Mouse (Mus musculus) kidney, adult 10 weeks (tissue): ENCODE data around the gene Afmid. TPM values are rescaled to one million over a fixed set of nuclear protein-coding genes. Genes with fewer than 3 reads are reported as not detected.

ENCODE experiments used
- polyA plus RNA-seq: library from polyadenylated mRNA; stranded (reverse); fragments of 350-450 nt; fragmentation: Illumina TruSeq; extraction: RNeasy Lipid Tissue Mini Kit (QIAGEN cat#74804); gene quantifications from one replicate; pipeline ENCODE4 v1.2.3, GENCODE M21; 2014; ENCODE audit warnings: low read depth, low replicate concordance

Gene Afmid
- polyA plus RNA-seq = 7.1 TPM

DNA sequence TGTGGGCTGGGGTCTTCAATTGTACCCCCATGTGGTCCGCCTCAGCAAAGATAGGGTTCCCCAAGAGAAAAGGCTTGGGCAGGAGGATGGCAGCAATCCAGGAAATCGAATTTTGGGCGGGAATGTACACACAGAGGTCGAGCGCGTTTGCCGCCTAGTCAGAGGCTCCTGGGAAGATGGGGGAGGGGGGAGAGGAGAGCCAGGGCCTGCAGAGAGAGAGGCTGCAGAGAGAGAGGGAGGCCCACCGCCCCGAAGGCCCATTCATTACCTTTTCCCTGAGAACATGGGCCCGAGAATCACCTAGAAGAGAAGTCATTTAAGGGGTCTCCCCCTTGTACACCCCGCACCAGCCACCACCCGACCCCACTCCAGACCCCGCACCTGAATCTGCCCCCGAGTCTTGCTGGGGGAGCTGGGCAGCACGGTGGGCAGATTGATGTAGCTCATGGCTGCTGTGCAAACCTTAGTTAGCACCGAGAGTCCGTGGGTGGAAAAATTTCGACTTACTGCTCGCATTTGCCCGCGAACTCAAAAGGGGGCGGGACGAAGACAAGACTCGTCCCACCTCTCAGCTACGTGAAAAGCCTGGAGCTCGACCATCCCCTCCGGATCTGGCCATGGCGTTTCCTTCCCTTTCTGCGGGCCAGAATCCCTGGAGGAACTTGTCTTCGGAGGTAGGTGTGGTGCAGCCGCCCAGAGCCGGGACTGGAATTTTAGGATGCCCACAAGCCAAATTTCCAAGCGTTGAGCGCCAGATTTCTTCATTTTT is at the start of gene Afmid, which contains the start of gene Tk1:
Gene Afmid (plus strand): TSS at position 592 of the 769 bp plus-strand sequence.
Gene Tk1 (minus strand): TSS at position 760 of the 769 bp plus-strand sequence.

DNA sequence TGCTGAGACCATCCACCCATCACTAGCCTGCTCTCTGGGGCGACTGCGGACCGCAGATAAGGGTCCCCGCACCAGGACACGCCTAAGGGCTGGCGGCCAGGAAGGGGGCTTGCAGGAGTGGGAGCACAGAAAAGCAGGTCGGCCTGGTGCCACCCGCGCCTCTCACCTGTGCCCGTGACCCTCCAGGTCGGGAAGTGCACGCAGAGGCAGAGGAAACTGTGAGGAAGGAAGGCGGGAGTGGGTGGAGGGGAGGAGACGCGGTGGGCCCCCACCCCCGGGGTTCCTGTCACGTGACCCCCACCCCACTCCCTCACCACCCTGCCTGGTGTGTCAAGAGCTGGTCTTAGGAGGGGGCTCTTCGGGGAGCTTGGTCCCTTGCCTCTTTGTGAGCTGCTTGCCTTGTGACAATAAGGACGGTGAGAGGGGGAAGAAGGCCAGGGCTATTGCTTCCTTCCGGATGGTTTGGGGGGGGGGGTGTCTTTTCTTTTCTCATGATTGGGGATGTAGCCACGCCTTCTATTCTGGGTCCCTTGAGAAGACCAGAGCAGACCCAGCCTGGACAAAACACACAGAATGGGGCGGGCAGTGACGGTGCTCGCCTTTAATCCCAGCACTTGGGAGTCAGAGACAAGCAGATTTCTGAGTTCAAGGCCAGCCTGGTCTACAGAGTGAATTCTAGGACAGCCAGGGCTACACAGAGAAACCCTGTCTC is 43.6 kb upstream of the Afmid start, which contains the start of the genes Tmc8 and Tmc6:
Gene Tmc8 (plus strand): TSS at position 84 of the 712 bp plus-strand sequence.
Gene Tmc6 (minus strand): TSS at position 206 of the 712 bp plus-strand sequence.

DNA sequence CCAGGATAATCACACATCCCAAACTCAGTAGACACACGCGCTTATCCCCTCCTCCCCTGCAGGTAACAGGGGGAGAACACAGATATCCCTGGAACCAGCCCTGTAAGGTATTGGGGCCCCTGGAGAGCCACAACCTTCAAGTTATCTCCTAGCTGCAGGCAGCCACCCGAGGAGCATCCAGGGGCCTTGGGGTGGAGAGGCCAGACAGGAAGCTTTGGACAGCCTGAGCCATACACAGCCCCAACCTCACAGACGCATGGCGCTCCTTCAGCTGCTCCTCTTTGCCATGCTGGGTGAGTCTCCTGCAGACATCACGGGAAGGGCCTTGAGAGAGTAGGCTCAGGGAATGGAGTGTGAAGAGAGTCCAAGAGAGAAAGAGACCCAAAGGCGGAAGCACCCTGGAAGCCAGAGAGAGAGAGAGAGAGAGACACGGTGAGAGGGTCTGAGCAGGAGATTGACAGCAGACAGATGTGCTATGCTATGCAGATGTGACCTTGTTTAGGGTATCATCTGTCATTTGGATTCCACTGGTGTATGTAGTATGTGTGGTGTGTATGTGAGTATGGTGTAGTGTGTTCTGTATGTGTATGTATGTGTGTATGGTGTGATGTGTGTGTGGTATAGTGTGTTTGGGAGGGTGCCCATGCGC is 28.1 kb upstream of the Afmid start, which contains the start of gene 6030468B19Rik:
Gene 6030468B19Rik (plus strand): TSS at position 150 of the 649 bp plus-strand sequence.

GRCm38 (mm10) chr11:117809407-117810311 is 16.1 kb upstream of the Afmid start, which contains the start of the genes Gm20708 and Syngr2:
Gm20708 (plus strand) TSS chr11:117809668.
Syngr2 (plus strand) TSS chr11:117809668.

GRCm38 (mm10) chr11:117848985-117849671 is 23.4 kb downstream of the Afmid start, which contains the start of gene Birc5:
Birc5 (plus strand) TSS chr11:117849251.

GRCm38 (mm10) chr11:117860601-117861000 is 34.9 kb downstream of the Afmid start, which contains the start of gene Tmem235:
Tmem235 (plus strand) TSS chr11:117860752.

DNA sequence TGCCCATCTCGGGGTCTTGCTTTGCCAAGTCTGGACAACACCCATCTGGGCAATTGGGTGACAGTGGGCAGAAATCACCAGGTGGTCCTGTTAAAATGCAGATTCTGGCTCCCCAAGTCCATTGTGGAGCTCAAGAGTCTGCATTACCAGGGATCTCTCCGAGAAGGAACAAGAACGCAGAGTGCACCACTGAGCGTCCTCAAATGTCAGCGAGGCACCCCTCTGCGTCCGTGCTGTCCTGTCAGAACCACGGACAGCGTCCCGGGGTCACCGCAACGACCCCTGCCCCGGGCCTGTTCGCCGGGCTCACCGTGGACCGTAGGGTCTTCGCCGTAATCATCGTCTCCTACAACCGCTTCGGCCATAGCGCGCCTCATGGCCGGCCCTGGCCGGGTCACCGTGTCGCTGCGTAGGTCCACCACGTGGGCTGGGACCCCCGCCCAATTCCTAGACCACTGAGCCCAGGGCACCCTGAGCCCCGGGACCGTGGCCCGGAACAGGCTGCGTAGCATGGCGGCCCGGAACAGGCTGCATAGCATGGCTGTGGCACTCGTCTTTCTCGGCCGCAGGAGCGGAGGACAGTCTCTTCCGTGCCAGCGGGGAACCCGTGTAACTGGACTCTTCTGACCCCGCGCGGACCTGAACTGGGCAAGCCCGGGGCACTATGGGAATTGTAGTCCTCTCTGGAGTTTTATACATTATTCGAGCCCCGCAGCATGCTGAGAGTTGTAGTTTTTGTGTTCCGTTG is 47.3 kb downstream of the Afmid start, which contains the start of gene Tha1:
Gene Tha1 (minus strand): TSS at position 621 of the 748 bp plus-strand sequence.

Other genes starting within 250 kb of the Afmid start
- 4.9 TPM for gene Tnrc6c, start 171.6 kb upstream of the Afmid start, polyA plus RNA-seq
- not detected for gene Tmc8, start 43.8 kb upstream of the Afmid start, polyA plus RNA-seq
- 0.93 TPM for gene Tmc6, start 43.7 kb upstream of the Afmid start, polyA plus RNA-seq
- not detected for gene 6030468B19Rik, start 28.3 kb upstream of the Afmid start, polyA plus RNA-seq
- 20.1 TPM for gene Gm20708, start 16.3 kb upstream of the Afmid start, polyA plus RNA-seq
- gene Syngr2, start 16.3 kb upstream of the Afmid start, polyA plus RNA-seq = 5.9 TPM
- gene Tk1, start 168 bp downstream of the Afmid start, polyA plus RNA-seq = not detected
- 0.57 TPM for gene Birc5, start 23.3 kb downstream of the Afmid start, polyA plus RNA-seq
- not detected for gene Tmem235, start 34.8 kb downstream of the Afmid start, polyA plus RNA-seq
- 0.24 TPM for gene Tha1, start 47.6 kb downstream of the Afmid start, polyA plus RNA-seq
- gene Socs3, start 144.1 kb downstream of the Afmid start, polyA plus RNA-seq = 0.20 TPM
- 2.5 TPM for gene Pgs1, start 160.4 kb downstream of the Afmid start, polyA plus RNA-seq